Mouse (Mus musculus): ENCODE data around the gene Ift81. TPM values are rescaled to one million over a fixed set of nuclear protein-coding genes. Genes with fewer than 3 reads are reported as not detected.

The Ift81 gene
- polyA plus RNA-seq, 1 experiment from 2014 or later: 28.4 TPM

GRCm38 (mm10) chr5:122548671-122549070, 65.6 kb downstream of the Ift81 start:
- Histone ChIP-seq H3K4me1 (replicated peaks; ENCODE audit: control insufficient read depth, insufficient read depth, low read length) (peaks cover 12% of the 10 kb centered on the region), H3K36me3 (ENCODE audit: control insufficient read depth, insufficient read depth, low read length) (peaks cover 3% of the 10 kb centered on the region; the same call in 1 of the 2 replicates), H3K9me3 (ENCODE audit: control insufficient read depth, low read length) (no peaks in the 10 kb centered on the region), H3K4me2 (ENCODE audit: low read length) (no peak overlapping the region), H3K27ac (ENCODE audit: low read depth) (peak overlapping the region; percentile 10; the same call in 1 of the 2 replicates), H3K27me3 (replicated peaks; ENCODE audit: control insufficient read depth, insufficient read depth, low read length) (no peaks in the 10 kb centered on the region), H3K9ac (ENCODE audit: low read length) (no peak overlapping the region), H3K4me3 (ENCODE audit: low read depth, low read length) (no peak overlapping the region)
- ATAC-seq (replicated peaks; ENCODE audit: low FRiP score, low TSS enrichment, low read depth) (no peak), DNase-seq (ENCODE audit: low spot score) (no peak)
- 49% methylated on average over 6 of the region's 6 CpGs for WGBS

DNA sequence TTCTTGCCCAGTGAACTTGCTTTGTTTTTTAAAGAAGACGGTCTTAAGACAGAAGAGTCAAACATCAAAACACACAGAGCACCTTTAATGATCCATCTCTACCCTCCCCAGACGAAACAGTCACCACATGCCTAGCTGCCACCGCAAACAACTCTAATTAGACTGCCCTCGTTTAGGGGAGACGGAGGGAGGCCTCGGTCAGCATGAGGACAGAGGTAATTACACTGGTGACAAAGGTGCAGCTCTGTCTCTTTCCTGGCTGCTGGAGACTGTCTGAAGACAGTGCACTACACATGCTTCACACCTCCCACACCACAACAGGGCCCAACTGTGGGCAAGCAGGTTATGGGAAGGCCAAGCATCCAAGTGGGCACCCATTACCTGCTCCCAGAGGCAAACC, 66.5 kb downstream of the Ift81 start:
- peaks cover 3% of the 10 kb centered on the region; the same call in 1 of the 2 replicates for H3K36me3 ChIP-seq (ENCODE audit: control insufficient read depth, insufficient read depth, low read length)
- no peak overlapping the region for H3K4me3 ChIP-seq (ENCODE audit: low read depth, low read length)
- H3K4me2 ChIP-seq (ENCODE audit: low read length): no peak overlapping the region
- H3K4me1 ChIP-seq (replicated peaks; ENCODE audit: control insufficient read depth, insufficient read depth, low read length): peaks cover 12% of the 10 kb centered on the region
- no peak overlapping the region for H3K27ac ChIP-seq (ENCODE audit: low read depth)
- H3K9ac ChIP-seq (ENCODE audit: low read length): no peak overlapping the region
- ATAC-seq (replicated peaks; ENCODE audit: low FRiP score, low TSS enrichment, low read depth): no peak
- H3K27me3 ChIP-seq (replicated peaks; ENCODE audit: control insufficient read depth, insufficient read depth, low read length): no peaks in the 10 kb centered on the region
- DNase-seq (ENCODE audit: low spot score): no peak
- 57% methylated on average over 6 of the region's 6 CpGs for WGBS
- no peaks in the 10 kb centered on the region for H3K9me3 ChIP-seq (ENCODE audit: control insufficient read depth, low read length)

DNA sequence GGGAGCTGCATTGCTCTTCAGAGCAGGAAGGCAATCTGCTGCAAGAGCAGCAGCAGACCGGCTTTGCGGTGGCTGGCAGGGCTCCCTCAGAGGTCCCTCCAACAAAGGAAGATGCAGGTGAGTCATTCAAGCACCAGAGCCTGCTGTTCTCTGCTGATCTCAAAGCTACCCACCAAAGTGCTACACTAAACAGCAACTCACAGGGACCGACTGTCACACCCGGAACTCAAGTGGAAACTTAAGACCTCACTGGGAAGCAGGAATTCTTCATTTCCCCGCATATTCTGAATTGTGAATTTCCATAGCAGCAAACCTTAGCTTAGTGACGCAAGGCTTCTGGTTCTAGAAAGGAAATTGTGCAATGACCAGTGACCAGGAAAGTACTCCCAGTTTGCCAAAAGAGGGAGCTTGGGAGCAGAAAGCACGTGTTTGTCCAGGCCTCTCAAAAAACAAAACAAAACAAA, 67.0 kb downstream of the Ift81 start:
- 65% methylated on average over 7 of the region's 7 CpGs for WGBS
- ATAC-seq (replicated peaks; ENCODE audit: low FRiP score, low TSS enrichment, low read depth): no peak
- H3K27me3 ChIP-seq (replicated peaks; ENCODE audit: control insufficient read depth, insufficient read depth, low read length): no peaks in the 10 kb centered on the region
- peaks cover 12% of the 10 kb centered on the region for H3K4me1 ChIP-seq (replicated peaks; ENCODE audit: control insufficient read depth, insufficient read depth, low read length)
- no peak for DNase-seq (ENCODE audit: low spot score)
- no peak overlapping the region for H3K27ac ChIP-seq (ENCODE audit: low read depth)
- H3K9ac ChIP-seq (ENCODE audit: low read length): no peak overlapping the region
- H3K4me3 ChIP-seq (ENCODE audit: low read depth, low read length): no peak overlapping the region
- no peaks in the 10 kb centered on the region for H3K9me3 ChIP-seq (ENCODE audit: control insufficient read depth, low read length)
- H3K36me3 ChIP-seq (ENCODE audit: control insufficient read depth, insufficient read depth, low read length): peaks cover 3% of the 10 kb centered on the region; the same call in 1 of the 2 replicates
- no peak overlapping the region for H3K4me2 ChIP-seq (ENCODE audit: low read length)

GRCm38 (mm10) chr5:122543392-122543791, 70.9 kb downstream of the Ift81 start:
- no peak for DNase-seq (ENCODE audit: low spot score)
- Histone ChIP-seq H3K4me1 (replicated peaks; ENCODE audit: control insufficient read depth, insufficient read depth, low read length) (peaks cover under 1% of the 10 kb centered on the region; the same call in 1 of the 2 replicates), H3K27ac (ENCODE audit: low read depth) (no peak overlapping the region), H3K27me3 (replicated peaks; ENCODE audit: control insufficient read depth, insufficient read depth, low read length) (no peaks in the 10 kb centered on the region), H3K9ac (ENCODE audit: low read length) (no peak overlapping the region), H3K4me2 (ENCODE audit: low read length) (no peak overlapping the region), H3K4me3 (ENCODE audit: low read depth, low read length) (no peak overlapping the region), H3K9me3 (ENCODE audit: control insufficient read depth, low read length) (no peaks in the 10 kb centered on the region), H3K36me3 (ENCODE audit: control insufficient read depth, insufficient read depth, low read length) (peaks cover 6% of the 10 kb centered on the region)
- 90% methylated on average over 6 of the region's 6 CpGs for WGBS
- ATAC-seq (replicated peaks; ENCODE audit: low FRiP score, low TSS enrichment, low read depth): no peak

GRCm38 (mm10) chr5:122541871-122542270, 72.4 kb downstream of the Ift81 start:
- Histone ChIP-seq H3K27ac (ENCODE audit: low read depth) (no peak overlapping the region), H3K4me1 (replicated peaks; ENCODE audit: control insufficient read depth, insufficient read depth, low read length) (no peaks in the 10 kb centered on the region), H3K9ac (ENCODE audit: low read length) (no peak overlapping the region), H3K36me3 (ENCODE audit: control insufficient read depth, insufficient read depth, low read length) (peaks cover 4% of the 10 kb centered on the region), H3K4me3 (ENCODE audit: low read depth, low read length) (no peak overlapping the region), H3K27me3 (replicated peaks; ENCODE audit: control insufficient read depth, insufficient read depth, low read length) (no peaks in the 10 kb centered on the region), H3K9me3 (ENCODE audit: control insufficient read depth, low read length) (no peaks in the 10 kb centered on the region), H3K4me2 (ENCODE audit: low read length) (no peak overlapping the region)
- DNase-seq (ENCODE audit: low spot score) (no peak), ATAC-seq (replicated peaks; ENCODE audit: low FRiP score, low TSS enrichment, low read depth) (no peak)
- 72% methylated on average over 8 of the region's 8 CpGs for WGBS

DNA sequence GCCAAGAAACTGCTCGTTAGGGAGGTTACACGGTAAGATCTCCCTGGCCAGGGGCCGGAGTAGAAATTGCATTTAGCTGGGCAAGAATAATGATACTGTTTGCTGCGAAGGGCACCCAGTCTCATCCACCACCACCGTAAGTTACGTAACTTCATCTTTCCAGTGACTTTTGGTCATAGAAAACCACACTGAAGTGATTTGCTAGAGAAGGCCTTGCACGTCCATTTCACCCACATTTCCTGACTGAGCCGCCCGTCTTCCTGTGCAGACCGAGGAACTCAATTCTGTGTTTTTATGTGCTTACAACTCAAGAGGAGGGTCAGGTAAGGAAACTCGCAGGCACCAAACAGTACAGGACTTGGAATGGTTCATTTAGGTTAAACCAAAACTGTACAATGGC, 76.2 kb downstream of the Ift81 start:
- Histone ChIP-seq H3K4me3 (ENCODE audit: low read depth, low read length) (no peak overlapping the region), H3K27ac (ENCODE audit: low read depth) (no peak overlapping the region), H3K9me3 (ENCODE audit: control insufficient read depth, low read length) (no peaks in the 10 kb centered on the region), H3K36me3 (ENCODE audit: control insufficient read depth, insufficient read depth, low read length) (peaks cover 3% of the 10 kb centered on the region; the same call in 1 of the 2 replicates), H3K9ac (ENCODE audit: low read length) (no peak overlapping the region), H3K4me2 (ENCODE audit: low read length) (no peak overlapping the region), H3K27me3 (replicated peaks; ENCODE audit: control insufficient read depth, insufficient read depth, low read length) (no peaks in the 10 kb centered on the region), H3K4me1 (replicated peaks; ENCODE audit: control insufficient read depth, insufficient read depth, low read length) (no peaks in the 10 kb centered on the region)
- ATAC-seq (replicated peaks; ENCODE audit: low FRiP score, low TSS enrichment, low read depth) (no peak), DNase-seq (ENCODE audit: low spot score) (no peak)
- 94% methylated on average over 11 of the region's 11 CpGs for WGBS

DNA sequence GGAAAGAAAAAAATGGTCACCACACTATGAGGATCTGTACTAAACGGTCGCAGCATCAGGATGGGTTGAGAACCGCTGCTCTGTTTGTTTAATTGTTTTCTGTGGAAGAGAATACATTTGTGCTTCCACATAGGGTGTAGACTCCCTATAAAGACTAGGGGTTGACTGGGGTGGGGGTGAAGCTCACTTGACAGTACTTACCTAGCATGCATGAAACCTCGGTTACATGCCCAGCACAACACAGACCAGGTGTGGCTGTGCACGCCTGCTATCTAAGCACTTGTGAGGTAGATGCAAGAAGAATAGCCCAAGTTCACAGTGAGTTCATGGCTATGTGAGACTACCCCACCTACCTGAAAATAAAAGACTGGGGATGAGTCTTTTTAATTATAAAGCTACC, 76.7 kb downstream of the Ift81 start:
- Histone ChIP-seq H3K4me1 (replicated peaks; ENCODE audit: control insufficient read depth, insufficient read depth, low read length) (no peaks in the 10 kb centered on the region), H3K4me3 (ENCODE audit: low read depth, low read length) (no peak overlapping the region), H3K36me3 (ENCODE audit: control insufficient read depth, insufficient read depth, low read length) (peaks cover 3% of the 10 kb centered on the region; the same call in 1 of the 2 replicates), H3K27ac (ENCODE audit: low read depth) (no peak overlapping the region), H3K9me3 (ENCODE audit: control insufficient read depth, low read length) (no peaks in the 10 kb centered on the region), H3K27me3 (replicated peaks; ENCODE audit: control insufficient read depth, insufficient read depth, low read length) (no peaks in the 10 kb centered on the region), H3K4me2 (ENCODE audit: low read length) (no peak overlapping the region), H3K9ac (ENCODE audit: low read length) (no peak overlapping the region)
- ATAC-seq (replicated peaks; ENCODE audit: low FRiP score, low TSS enrichment, low read depth) (no peak), DNase-seq (ENCODE audit: low spot score) (no peak)
- WGBS: 97% methylated on average over 5 of the region's 5 CpGs

- Histone ChIP-seq H3K9ac (ENCODE audit: low read length) (no peak overlapping the region), H3K4me3 (ENCODE audit: low read depth, low read length) (no peak overlapping the region), H3K4me1 (replicated peaks; ENCODE audit: control insufficient read depth, insufficient read depth, low read length) (peaks cover 17% of the 10 kb centered on the region), H3K27ac (ENCODE audit: low read depth) (no peak overlapping the region), H3K4me2 (ENCODE audit: low read length) (no peak overlapping the region), H3K36me3 (ENCODE audit: control insufficient read depth, insufficient read depth, low read length) (no peaks in the 10 kb centered on the region), H3K9me3 (ENCODE audit: control insufficient read depth, low read length) (no peaks in the 10 kb centered on the region), H3K27me3 (replicated peaks; ENCODE audit: control insufficient read depth, insufficient read depth, low read length) (no peaks in the 10 kb centered on the region)
- DNase-seq (ENCODE audit: low spot score) (no peak), ATAC-seq (replicated peaks; ENCODE audit: low FRiP score, low TSS enrichment, low read depth) (no peak)
- 88% methylated on average over 8 of the region's 8 CpGs for WGBS
These were observed 80.4 kb downstream of the Ift81 start for GRCm38 (mm10) chr5:122533884-122534283.

- Histone ChIP-seq H3K9ac (ENCODE audit: low read length) (no peak overlapping the region), H3K27me3 (replicated peaks; ENCODE audit: control insufficient read depth, insufficient read depth, low read length) (no peaks in the 10 kb centered on the region), H3K4me1 (replicated peaks; ENCODE audit: control insufficient read depth, insufficient read depth, low read length) (peaks cover 46% of the 10 kb centered on the region), H3K4me2 (ENCODE audit: low read length) (no peak overlapping the region), H3K27ac (ENCODE audit: low read depth) (peak overlapping the region; percentile 35; the same call in 1 of the 2 replicates), H3K4me3 (ENCODE audit: low read depth, low read length) (no peak overlapping the region), H3K9me3 (ENCODE audit: control insufficient read depth, low read length) (no peaks in the 10 kb centered on the region), H3K36me3 (ENCODE audit: control insufficient read depth, insufficient read depth, low read length) (no peaks in the 10 kb centered on the region)
- 0 out of 2 replicates have a peak, but pooled peaks have one; percentile 53 for ATAC-seq (replicated peaks; ENCODE audit: low FRiP score, low TSS enrichment, low read depth)
- no peak for DNase-seq (ENCODE audit: low spot score)
- 56% methylated on average over 9 of the region's 9 CpGs for WGBS
These were observed 84.3 kb downstream of the Ift81 start for GRCm38 (mm10) chr5:122529913-122530604.

Measured in intestine, embryonic 14.5 days (tissue).